Mouse (Mus musculus): ENCODE measurements around the gene Cyp2d22.
A peak's percentile ranks its signal among the peaks of the same experiment; 100 is the strongest.
"Not testable (repeated sequence)": the region's sequence is repeated elsewhere in the genome, so short reads cannot be mapped to it uniquely, and the experiment has no call there.

The Cyp2d22 gene

DNA sequence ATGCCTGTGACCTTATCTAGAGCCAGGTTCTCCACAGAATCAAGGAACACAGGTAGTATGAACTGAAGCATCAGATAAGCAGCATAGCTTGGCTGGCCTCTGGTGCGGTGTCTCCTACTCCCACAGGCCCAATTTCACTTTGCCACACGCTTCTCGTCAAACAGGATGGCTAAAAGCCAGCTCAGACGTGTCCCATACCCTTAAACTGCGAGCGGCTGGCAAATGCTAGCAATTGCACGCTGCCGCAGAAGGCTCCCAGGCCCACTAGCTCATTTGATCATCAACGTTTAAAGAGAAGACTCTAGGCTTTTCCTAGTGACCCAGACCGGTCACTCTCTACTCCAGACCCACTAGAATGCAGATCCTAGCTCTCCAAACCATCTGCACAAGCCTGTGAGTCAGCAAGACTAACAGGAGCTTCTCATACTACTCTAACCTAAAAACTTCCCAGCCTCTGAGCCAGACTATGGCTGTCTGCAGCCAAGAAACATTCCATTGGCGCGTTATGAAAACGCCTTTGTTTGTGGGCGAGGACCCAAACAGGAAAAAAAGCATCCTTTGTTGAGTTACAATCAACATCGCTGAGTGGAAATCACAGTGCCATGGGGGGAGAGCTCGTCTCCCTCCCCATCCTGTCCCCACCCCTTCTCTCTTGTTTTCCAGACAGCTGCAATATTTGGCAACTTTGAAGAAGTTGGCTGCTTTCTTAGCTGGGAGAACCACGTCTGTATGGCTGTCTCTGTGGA lies 3.5 kb downstream of the Cyp2d22 start:
- no peak for DNase-seq (ENCODE audit: extremely low read depth, low read depth)

- no peak for DNase-seq (ENCODE audit: extremely low read depth, low read depth)
Observed at GRCm38 (mm10) chr15:82375855-82376254, 4.2 kb downstream of the Cyp2d22 start.

DNA sequence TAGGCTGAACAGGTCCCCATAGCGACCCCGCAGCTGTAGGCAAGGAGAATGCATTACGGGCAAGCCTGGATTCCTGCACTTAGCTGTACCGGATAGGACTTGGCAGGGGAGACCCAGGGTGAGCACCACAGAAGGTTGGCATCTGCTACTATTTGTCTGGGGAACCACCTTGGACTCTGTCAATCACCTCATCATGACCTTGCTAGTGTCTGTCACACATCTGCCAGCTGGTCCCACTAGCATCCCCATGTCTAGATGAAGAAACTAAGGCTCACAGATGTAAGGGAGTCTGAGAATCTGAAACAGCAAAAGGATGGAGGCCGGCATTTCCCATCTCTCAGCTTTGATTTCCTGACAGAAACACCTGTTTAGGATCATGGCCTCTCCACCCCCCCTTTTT lies 5.6 kb downstream of the Cyp2d22 start:
- DNase-seq (ENCODE audit: extremely low read depth, low read depth) = no peak

DNA sequence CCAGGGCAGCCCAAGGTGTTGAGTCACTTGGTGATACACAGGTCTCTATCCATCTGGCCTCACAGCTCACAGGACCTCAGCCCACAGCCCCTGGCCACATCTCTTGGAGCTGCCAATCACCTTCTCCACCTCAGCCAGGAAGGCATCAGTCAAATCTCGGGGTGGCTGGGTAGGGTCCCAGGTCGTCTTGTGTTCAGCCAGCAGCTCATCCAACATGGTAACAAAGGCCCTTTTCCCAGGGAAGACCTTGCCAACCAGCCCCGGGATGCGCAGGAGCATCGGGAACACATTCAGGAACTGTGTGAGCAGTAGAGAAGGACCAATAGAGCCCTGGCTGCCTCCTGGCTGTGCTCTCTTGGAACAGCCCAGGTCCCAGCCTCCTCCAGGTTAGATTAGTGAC lies 7.1 kb downstream of the Cyp2d22 start:
- DNase-seq (ENCODE audit: extremely low read depth, low read depth) = no peak

DNA sequence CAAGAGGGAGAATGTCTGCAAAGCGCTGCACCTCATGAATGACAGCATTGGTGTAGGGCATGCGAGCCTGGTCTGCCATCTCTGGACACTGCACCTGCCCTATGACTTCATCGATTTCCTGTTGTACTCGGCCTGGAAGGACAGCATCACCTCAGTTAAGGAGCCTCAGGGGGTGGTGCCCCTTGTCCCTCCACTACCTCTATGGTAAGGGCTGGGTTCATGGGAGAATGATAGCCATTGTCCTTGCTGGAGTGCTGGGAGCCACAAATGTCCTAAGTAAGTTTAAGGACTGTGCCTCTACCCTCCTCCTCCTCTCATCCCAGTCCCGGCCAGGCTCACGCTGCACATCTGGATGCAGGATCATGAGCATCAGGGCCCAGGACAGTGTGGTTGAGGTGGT lies 7.6 kb downstream of the Cyp2d22 start:
- no peak for DNase-seq (ENCODE audit: extremely low read depth, low read depth)

DNA sequence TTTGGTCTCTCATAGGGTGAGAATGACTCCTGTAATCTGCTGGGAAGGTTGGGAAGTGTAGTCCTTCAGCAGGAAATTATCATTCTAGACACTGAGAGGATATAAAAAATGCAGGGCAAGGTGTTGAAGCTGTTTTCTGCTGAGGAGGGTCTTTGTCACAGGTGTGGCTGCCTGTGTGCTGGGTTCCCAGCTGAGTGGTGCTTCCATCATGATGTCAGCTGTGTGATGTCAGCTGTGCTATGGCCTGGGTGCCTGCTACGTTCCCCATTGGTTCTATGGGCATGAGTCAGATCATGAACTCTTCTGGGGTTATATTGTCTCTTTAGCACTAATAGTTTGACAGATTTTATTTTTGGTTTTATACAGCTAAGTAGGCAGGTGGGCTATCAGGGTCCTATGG lies 11.2 kb downstream of the Cyp2d22 start:
- DNase-seq (ENCODE audit: extremely low read depth, low read depth) = no peak

GRCm38 (mm10) chr15:82368146-82368545 lies 11.9 kb downstream of the Cyp2d22 start:
- DNase-seq (ENCODE audit: extremely low read depth, low read depth) = no peak

GRCm38 (mm10) chr15:82364561-82364960 lies 15.5 kb downstream of the Cyp2d22 start:
- DNase-seq (ENCODE audit: extremely low read depth, low read depth) = not testable (repeated sequence)

DNA sequence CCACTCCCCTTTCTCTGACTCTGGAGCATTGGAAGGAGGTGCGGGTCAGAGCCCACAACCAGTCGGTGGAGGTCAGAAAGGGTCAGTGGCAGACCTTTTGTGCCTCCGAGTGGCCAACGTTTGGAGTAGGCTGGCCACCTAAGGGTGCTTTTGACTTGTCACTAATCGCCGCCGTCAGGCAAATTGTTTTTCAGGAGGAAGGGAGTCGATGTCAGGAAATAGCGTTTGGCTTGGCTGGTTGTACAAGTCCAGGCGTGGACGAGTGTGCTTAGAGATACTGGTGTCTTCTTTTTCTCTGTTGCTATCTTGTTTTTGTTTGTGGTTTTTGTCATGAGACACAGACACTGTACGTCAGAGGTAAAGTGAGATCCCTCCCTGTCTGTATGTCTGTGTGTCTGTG lies 16.3 kb downstream of the Cyp2d22 start:
- not testable (repeated sequence) for DNase-seq (ENCODE audit: extremely low read depth, low read depth)

DNA sequence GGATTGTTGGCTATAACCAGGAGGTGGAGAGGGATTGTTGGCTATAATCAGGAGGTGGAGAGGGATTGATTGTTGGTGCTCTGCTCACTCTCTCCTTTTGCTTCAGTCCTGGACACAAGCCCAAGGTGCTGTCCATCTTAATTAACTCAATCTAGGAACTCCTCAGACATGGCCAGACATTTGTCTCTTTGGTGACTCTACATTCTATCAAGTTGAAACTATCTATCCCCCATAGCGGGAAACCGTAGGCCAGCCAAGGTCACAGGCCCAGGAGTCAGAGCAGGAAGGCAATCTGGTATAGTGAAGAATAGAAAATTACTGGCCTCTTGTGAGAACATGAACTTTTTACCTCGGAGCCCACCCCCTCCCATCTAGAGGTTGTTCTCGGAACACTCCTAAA lies 17.8 kb downstream of the Cyp2d22 start:
- DNase-seq (ENCODE audit: extremely low read depth, low read depth) = no peak

DNA sequence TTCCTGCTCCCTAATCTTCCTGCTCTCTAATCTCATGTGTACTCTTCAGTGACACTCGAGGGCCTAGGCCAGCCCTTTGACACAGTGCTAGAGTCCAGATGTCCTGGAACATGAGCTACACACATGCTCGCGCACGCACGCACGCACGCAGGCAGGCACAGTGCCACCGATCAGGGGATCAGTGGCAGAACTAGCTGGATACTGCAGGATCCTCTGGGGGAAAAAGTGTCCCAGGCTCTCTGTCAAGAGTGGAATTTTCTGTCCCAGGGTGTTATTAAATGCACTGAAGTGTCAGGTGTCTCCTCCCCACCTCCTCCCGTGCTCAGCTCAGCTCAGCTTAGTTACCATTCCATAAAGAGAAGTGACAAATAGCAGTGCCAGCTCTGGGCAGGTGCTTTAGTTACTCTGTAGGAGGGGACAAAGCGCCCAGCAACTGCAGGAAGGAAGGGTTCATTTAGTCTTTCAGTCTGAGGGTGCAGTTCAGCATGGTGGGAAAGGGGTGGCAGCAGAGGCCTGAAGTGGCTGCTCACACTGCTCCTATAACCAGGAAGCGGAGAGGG lies 18.5 kb downstream of the Cyp2d22 start:
- DNase-seq (ENCODE audit: extremely low read depth, low read depth) = no peak

- no peak for DNase-seq (ENCODE audit: extremely low read depth, low read depth)
Observed at GRCm38 (mm10) chr15:82358431-82359260, 21.4 kb downstream of the Cyp2d22 start.

DNA sequence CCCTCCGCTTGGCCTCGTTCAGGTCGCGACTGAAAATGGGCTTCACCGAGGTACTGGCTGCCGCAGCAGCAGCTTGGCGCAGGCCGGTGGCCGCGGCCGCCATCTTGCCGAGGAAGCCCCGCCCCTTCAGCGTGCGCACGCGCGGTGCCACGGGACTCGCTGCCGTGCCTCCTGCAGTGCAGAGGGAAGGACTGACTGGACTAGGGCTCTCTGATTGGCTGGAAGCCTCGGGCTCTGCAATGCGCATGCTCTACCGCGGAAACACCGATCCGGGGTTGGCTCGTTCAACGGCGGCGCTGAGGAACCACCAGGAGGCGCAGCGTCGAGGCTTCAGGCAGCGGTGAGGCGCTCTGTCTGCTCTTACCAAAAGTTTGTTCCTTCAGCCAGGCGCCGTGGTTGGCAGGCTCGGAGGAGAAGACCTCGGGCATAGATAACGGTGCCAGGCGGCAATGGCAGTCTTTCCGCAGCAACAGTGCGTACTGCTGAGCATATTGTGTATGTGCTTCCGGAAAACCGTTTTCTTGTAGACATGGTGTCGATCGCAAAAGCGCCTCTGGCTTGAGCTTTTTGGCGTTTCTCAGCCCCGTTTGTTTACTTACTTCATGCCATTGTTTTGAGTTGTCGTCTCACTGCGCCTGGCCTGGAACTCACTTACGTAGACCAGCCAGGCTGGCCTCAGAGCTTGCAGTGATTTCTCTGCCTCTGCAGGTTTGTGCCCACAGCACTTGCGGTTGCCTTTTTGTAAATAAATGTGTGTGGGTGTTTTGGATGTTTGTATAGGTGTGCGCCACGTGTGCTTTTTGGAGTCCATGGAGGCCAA lies 25.7 kb downstream of the Cyp2d22 start, which contains the start of gene Ndufa6:
TSS of gene Ndufa6 (minus strand) at position 197 of the 820 bp plus-strand sequence.
- DNase-seq (ENCODE audit: extremely low read depth, low read depth) = peak; percentile 92

DNA sequence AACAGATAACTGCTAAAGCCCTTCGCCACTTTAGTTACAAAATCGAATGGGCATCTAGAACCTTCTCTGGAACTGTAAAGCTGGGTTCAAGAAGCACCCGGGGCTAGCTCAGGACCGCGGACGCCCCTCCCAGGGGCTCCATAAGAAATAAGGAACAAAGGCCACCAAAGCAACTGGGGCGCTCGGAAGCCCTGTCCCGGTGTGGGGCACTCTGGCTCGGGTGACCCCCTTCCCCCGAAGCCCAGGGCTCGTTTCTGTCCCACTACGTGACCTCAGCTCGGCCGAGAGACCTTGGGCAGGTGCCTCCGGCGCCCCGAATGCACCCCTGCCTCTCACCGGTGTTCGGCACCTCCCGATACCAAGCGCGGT lies 26.3 kb downstream of the Cyp2d22 start:
- no peak for DNase-seq (ENCODE audit: extremely low read depth, low read depth)

- no peak for DNase-seq (ENCODE audit: extremely low read depth, low read depth)
Observed at GRCm38 (mm10) chr15:82353078-82353744, 26.8 kb downstream of the Cyp2d22 start.

DNA sequence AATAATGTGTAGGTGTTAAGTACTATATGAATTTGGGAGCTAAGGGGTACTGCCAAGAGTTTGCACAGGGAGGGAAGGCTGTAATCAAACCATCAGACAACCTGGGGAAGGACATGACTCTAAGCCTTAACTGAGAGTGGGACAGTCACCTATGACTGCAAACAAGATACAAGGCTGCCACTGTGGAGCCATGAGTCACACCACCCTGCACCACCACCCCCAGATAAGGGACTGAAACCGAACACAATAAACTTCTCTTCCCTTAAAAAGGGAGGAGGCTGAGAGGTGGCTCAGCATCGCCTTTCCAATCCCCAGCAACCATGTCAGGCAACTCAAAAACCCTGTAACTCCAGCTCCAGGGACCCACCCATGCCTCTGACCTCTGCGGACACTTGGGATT lies 28.6 kb downstream of the Cyp2d22 start:
- peak; percentile 60 for DNase-seq (ENCODE audit: extremely low read depth, low read depth)

- no peak for DNase-seq (ENCODE audit: extremely low read depth, low read depth)
Observed at GRCm38 (mm10) chr15:82350349-82350748, 29.7 kb downstream of the Cyp2d22 start.

DNA sequence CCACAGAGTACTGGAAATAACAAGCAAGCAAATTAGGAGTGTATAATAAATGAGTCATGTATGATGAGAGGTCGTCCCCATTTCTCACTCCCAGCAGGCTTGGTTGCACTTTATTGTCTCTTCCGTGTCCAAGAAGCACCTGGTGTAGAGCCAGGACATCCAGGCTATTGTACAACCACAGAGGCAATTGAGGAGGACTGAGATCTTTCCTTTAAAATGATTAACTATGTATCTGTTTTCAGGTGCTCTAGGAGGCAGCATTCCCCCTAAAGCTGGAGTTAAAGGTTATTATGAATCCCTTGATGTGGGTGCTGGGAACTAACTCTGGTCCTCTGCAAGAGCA lies 31.1 kb downstream of the Cyp2d22 start:
- no peak for DNase-seq (ENCODE audit: extremely low read depth, low read depth)

- DNase-seq (ENCODE audit: extremely low read depth, low read depth) = no peak
Observed at GRCm38 (mm10) chr15:82348258-82348998, 31.6 kb downstream of the Cyp2d22 start.

- no peak for DNase-seq (ENCODE audit: extremely low read depth, low read depth)
Observed at GRCm38 (mm10) chr15:82347852-82348251, 32.2 kb downstream of the Cyp2d22 start.

All from MEL-GATA-1-ER (cell line).